Mouse (Mus musculus) spleen, postnatal 4 days (tissue): ENCODE results near the gene Slc41a3.
A peak's percentile ranks its signal among the peaks of the same experiment; 100 is the strongest.

Experiments
- DNase-seq, 2 experiments: peaks; one replicate each; pipeline ENCODE4 v3.0.0; 2022; ENCODE audit warnings: low spot score in 2 of 2

The Slc41a3 gene

DNA sequence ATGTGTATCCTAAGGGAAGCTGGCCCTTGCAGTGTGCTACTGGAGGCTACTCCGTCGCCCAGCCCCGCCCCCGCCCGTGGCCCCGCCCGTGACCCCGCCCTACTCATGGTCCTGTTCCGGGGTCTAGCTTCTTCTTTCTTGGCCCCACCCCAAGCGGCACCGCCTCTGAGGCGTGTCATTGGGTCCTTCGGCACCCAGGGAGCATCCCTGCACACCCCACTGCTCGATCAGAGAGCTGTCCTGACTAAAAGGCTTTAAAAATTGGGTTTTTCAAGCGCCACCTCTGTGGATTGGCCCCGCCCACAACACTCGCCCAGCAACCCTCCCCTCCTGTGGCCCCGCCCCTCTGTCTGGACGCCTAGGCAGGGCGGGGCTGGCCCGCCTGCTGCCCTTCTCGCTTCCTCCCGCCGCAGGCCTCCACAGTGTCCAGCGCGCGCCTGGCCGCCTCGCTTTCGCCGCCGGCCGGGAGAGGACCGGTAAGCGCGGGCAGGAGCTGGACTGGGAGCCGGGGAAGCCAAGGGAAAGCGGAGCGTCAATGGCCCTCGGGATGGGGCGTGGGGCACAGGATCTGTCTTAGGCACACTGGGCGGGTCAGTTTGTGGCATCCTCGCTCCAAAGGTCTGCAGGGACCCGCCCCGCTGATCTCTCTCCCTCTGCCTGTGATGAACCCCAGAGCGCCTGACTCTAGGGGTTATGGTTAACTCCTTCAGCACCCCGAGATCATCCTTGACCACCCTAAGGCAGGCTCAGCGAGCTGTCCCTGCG is at the start of gene Slc41a3:
Gene Slc41a3, plus strand, starts transcription at position 193 of the 765 bp plus-strand sequence.
- peak; percentile 91 to 95 for DNase-seq

DNA sequence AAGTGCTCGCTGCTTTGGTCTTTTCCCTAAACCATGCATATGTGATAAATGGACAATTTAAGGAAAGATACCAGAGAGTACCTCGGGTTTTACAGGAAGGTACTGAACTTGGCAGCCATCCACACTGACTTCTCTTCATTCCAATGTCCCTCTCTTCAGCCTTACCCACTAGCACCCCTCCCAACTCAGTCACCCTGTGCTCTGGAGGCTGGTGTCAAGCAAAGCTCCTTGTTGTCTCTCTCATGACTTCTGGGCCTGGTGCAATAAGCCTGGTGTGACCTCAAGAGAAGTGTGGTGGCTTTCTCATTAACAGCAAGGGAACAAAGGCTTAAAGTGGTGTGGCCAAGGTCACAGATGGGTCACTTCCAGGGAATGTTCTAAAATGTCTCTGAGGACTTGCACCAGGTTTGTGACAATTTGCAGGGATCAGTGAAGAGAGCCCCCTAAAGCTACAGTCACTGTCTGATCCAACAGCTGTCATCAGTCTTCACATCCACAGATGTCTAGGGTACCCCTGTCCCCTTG is 47.9 kb upstream of the Slc41a3 start:
- no peak for DNase-seq

DNA sequence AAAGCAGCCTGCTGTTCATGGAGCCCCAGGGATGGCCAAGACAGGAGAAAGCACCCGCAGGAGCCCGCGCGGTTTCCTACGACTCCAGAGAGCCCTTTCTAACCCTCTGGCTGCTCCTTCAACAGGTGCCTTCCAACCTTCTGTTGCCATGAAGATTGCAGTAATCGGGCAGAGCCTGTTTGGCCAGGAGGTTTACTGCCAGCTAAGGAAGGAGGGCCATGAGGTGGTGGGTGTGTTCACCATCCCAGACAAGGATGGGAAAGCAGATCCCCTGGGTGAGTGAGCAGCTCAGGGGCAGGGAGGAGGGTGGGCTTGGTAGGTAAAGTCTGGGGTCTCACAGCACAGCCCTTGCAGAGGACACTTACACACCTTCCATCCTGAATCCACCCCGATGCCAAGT is 47.4 kb upstream of the Slc41a3 start:
- no peak for DNase-seq

DNA sequence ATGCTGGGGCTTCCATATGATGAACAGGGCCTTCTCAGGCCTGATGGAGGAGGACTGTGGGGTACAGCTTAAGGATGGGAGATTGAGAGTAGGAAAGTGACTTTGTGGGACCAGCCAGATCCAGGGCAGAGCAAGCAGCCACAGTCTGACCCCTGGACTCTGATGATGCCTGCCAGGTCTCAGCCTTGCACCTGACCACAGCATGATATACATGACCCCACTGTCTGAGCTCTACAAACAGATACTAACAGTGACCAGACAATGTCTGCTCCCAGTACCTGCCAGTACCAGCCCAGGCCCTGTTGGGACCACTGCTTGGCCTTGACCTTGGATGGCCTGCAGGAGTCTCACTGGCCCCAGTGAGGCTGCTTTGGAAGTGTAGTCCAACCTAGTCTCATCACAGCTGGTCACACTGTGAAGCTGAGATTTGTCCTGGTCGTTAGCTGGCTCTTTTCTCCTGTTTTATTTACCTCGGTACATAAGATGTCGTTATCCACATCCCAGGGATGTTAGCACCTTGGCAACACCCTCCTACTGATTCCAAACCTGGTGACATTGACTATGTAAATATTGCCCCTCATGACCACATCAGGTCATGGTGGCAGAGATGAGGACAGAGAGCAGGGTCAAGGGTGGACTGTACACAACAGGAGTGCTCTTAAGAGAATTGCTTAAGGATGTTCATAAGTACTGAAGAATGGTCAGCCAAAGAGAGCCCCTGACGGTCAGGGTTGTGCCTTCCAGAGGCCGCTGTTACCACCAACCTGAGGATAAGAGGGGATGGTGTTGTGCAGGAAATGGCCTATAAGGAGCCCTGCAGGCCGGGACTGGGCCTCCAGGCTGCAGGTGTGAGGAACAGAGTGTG is 46.5 kb upstream of the Slc41a3 start:
- DNase-seq, result no peak

DNA sequence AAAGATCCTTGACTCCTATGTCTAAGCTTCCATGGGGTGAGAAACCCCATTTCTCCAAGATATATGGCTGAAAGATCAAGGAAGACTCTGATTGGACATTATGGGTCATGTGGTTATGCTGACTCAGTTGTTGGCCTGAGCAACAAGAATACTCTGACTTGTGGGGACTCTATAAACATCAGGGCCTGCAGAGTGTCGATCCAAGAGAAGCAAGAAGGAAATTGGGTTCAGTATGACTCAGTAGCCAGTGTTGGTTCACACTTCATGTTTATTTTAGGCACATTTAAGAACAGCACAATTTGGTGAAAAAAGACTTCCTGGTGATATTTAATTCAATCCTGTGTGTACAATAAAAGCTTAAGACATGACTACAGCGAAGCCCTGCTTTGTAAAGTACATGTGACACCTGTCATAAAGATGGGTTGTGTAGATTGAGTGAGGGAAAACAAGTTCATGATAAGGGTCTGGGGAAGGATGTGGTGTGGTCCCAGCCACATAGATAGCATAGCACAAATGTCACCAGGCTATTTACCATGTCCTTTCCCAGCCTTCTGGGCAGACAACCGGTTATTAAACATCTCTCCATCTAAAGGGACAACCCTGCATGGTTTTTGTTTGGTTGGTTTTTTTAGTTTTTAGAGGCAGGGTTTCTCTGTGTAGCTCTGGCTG is 44.0 kb upstream of the Slc41a3 start:
- DNase-seq, result no peak

DNA sequence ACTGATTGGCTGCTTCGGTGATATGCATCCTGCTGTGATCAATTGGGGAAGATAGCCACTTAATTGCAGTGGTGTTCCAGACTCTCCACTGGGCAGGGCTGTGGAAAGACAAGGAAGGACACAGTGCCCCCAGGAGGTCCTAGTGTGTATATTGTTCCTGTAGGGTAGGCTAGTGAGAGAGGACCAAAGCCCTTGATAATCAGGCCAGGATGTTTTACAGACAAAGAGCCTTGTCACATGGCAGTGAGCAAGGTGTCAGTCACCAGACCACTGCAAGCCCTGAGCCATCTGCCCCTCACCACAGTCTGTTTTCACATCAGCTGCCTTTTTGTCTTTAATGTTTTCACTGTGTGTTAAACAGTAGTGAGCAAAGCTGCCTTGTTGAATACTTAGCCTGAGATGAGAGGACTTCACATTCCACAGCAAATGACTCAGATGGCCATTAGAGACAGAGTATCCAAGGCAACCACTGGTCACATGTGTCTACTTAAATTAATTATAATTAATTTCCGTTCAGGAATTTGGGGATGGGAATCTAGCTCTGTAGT is 43.2 kb upstream of the Slc41a3 start:
- DNase-seq, result no peak

DNA sequence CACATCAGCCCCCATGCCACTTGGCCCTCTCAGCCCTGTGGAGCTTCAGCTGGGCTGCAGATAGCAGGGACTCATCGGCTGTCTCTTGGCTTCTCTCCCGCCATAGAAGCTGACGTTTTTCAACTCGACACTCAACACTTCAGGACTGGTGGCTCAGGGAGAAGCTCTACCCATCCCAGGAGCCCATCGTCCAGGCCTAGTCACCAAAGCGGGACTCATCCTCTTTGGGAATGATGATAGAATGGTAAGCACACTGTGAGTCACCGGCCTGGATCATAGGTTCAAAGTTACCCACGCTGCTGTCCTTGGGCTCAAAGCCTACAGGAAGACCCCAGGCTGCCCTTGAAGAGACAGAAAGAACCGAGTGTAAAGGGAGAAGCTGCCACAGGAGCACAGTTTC is 40.3 kb upstream of the Slc41a3 start:
- no peak for DNase-seq

DNA sequence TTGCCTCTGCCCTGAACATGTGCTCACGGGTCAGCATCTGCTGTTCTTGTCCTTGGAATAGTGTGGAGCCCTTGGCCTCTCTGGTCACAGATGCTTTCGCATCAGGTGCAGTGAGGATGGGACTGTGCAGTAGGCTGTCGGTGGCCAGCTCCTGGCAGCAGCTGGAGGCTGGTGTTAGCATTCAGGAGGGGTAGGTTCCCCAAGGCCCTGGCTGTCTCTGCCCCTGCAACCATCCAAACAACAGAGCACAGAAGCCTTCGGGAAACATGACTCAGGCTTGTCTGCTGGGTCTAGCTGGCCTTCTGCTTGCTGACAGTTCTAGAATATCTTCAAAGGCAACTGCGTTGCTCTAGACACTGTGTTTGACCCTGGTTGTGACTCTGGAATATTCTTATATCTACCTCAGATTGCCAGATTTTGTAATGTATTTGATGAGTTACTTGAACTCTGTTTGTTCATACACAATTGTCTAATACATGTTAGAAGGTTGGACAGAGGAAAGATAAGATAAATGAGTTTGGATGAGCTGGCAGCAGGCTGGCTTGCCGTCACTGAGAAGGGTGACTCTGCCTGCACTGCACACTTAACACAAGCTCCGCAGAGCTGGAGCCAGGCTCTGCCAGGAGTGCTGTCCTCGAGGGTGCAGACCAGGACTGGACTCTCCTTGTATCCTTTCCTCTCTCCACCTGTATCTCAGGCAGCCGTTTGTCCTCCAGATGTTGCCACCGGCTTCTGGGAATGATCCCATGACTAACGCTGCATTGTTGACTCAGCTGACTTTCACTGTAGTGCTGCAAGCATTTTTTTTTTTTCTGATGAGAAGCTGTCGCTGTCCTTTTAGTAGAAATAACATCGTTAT is 38.9 kb upstream of the Slc41a3 start:
- no peak for DNase-seq

DNA sequence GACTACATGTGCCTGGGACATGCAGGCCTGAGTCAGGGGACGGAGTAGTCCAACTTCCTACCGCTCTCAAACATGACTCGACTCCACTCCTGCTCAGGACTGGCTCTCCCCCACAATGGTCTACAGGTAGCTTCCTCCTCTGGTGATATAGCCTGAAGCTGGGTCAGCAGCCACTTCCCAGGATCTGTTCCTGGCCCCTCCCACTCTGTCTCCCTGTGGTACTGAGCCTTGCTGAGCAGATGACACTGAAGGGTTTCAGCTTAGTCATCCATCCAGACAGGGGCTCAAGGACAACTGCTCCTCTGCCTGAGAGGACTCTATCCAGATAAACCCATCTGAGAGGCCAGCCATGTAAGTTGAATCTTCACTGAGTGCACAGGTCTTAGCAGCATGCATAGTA is 37.0 kb upstream of the Slc41a3 start:
- no peak for DNase-seq

DNA sequence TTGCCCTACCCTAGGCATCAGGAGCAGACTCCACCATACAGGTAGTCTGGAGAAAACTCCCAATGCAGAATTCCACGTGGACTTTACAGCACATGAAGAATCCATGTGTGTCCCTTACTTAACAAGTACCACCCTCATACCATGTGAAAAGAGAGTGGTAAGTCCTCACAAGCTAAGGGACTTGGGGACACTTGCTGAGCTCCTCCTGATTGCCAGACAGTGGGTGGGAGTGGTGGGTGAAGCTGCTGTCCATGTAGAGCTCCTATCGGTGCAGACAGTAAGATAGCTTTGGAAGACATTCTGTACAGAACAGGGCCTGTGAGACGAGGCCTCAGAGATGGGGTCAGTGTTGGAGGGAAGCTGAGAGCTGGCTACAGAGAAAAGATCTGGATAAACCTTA is 36.6 kb upstream of the Slc41a3 start:
- no peak for DNase-seq

DNA sequence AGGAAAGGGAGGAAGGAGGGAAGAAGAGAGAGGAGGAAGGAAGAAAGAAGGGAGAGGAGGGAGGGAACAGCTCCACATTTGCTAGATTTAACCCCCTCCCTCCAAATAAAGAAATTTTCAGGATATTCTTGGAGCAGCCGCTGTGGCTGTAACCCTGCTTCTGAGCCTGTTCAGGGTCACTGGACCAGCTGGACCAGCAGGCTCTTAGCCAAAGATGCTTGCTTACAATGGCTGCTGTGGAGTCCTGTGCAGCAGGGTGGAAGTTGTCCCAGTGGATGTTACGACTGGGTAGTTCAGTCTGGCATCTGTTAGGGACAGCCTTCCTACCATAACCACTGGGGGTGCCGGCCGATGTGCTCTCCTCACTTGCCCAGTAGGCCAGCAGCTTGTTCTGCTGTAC is 35.8 kb upstream of the Slc41a3 start:
- DNase-seq, result no peak

DNA sequence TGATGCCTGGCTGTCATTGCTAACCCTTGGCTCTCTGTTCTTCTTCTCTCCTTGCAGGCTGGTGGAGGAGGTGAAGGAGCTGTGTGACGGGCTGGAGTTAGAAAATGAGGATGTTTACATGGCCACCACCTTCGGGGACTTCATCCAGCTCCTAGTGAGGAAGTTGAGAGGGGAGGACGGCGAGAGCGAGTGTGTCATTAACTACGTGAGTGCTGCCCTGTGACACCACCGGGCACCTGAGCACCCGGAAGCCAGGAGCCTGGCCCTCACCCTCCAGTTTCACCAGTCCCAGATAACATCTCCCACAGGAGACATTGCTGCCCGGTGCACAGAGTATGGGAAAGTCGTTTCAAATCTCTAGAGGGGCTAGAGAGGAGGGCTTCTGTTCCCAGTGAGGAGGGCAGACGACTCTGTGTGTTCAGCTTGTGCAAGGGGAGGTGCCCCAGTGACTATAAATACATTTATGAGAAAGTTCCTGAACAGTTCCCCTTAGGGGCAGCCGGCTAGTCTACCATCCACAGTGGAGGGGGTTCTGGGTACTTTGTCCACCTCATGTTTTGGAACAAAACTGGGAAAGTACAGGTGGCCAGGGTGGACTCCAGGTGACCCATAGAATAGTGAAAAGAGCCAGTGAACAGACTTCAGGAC is 34.7 kb upstream of the Slc41a3 start:
- no peak for DNase-seq

DNA sequence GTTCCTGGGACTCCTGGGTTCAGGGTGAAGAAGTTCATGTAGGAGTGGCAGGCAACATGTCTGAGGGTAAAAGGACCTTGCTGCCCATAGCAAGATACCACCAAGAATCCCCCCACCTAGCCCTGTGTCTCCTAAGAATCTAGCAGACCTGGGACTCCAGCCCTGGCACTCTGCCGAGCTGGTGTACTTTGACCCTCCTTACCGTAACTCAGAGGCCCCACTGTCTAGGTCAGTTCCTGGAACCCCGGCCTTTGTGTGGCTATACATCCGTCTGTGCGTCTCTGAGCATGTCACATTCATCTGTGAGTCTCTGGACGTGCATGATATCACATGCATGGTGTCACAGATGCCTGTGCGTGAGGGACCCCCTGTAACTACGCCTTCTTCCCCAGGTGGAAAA is 34.1 kb upstream of the Slc41a3 start:
- no peak for DNase-seq

DNA sequence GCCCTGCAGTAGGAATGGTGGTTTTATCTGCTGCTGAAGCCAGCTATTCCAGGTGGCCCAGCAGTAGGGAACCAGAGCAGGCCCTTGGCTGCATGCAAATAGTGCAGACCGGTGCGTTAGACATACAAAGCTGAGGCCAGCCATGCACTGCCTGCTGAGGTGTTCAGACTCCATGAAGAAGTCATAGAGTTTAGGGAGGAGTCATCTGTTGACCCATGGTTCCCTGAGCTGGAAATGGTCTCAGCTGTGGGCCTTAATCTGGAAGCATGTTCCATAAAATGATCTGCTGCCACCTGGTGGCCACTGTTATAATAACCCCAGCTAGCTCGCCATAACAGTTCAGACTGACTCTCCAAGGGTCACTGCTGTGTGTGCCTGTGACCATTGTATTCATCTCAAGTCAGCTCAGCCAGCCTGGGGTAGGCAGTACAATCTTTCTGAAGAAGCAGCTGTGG is 29.2 kb upstream of the Slc41a3 start:
- peak; percentile 55 to 86 for DNase-seq

DNA sequence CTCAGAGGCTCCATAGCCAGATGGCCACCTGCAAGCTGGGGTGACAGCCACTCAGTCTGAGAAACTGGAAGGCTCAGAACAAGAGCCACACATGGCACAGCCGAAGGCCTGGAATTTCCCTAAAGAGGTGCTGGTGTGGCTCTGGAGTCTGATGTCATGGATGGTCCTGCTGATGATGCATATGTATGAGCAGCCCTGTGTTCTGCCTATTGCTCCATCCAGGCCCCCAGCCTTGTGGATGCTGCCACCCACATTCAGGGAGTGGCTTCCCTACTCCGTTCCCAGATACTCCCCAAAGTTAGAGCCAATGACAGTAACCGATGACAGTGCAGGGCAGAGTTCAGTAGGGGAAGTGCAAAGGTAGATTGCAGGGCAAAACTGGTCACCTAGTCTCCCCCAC is 26.4 kb upstream of the Slc41a3 start:
- no peak for DNase-seq

DNA sequence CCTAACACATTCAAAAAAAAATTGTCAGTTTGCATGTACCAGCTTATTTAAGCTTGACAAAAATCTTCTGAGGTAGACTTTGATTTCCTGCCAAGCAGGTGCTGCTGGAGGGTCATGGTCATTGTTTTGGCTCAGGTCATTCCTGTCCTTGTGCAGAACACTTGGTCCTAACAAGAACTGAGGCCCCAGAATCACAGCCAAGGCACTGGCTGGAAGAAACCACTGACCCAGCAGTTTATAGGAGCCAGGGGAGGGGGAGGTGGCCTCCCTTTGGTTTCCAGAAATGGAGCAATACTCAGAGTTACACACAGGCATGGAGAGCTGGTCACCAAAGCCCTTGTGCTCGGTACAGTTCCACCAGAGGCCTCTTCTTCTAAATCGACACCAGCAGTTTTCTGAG is 22.2 kb upstream of the Slc41a3 start:
- no peak for DNase-seq

DNA sequence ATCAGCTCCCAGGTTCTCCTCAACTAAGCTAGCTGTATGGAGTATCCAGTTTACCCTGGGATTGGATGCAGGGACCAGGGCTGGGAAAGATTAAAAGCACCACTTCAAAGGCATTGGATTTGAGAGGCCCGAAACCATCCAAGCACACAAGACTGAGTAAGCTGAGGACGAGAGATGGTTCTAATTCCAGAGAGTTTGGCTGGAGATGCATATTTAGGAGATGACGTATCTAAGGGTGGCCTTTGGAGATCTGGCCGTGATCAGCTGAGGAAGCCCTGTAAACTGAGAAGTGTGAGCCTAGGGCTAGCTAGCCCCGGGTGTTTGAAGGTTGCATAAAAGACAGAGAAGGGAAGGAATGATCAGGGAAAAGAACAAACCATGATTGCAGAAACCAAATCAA is 16.4 kb upstream of the Slc41a3 start:
- DNase-seq, result no peak

DNA sequence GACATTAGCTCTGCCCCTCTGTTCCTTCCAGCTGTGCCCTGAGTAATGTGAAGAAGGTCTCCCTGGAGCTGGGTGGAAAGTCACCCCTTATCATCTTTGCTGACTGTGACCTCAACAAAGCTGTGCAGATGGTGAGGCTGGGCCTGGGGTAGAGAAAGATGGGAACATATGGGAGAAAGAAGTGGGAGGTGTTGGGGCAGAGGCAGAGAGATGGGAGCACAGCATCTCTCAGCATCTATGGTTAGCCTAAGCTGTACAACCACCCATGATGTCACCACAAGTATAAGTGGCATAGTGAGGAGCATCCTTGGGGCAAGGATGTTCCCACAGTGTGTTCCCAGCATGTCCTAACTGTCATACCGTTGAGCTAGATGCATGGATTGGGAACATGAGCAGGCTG is 13.8 kb upstream of the Slc41a3 start:
- no peak for DNase-seq

DNA sequence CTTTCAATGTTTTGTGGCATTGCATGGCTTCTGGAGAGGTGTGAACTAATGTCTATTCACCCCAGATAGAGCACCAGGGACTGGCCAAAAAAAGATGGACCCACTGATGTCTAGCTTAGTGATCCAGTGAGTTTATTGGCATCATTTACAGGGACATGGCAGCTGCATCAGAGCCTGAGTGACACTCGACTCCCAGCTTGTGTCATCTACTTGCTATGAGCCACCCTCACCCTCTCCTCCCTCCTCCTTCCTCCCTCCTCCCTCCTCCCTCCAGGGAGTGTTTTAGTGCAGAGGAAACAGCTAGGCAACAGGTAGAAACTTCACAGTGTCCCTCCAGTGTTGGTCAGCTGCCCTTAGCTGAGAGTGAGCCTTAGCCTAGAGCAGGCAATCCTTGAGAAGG is 9.6 kb upstream of the Slc41a3 start:
- no peak for DNase-seq

DNA sequence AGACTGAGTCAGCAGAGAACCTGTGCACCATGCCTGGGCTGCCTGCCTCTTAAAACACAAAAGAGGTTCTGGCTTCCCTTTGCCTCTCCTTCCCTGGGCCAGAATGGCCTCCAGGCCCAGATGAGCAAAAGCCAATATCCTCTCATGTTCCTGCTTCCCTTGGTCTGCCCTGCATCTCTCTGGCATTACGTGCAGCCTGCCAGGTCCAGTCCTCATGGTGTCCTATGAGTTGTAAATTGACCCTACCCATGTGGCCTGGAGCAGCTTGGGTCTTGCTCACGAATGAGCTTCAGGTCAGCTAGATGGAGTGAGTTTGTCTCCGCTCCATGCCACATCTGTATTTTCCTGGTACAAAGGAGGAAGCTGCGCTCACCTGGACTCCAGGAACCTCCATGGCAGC is 7.5 kb upstream of the Slc41a3 start:
- DNase-seq, result no peak

DNA sequence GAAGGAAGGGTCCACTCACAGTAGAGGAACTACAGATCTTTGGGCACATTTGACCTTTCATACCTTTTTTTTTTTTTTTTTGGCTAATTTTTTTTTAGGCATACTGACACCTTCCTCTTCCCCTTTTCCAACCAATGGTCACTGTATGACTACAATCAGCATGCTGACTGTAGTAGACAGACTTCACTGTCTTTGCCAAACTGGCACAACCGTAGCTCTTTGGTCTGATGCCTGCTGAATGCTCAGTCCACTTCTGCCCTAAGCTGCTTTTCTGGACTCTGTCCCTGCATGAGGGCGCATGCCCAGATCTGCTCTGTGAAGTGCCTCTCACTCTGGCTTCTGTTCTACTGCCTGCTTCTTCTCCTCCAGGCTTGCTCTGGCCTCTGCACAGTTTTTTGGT is 6.9 kb upstream of the Slc41a3 start:
- no peak for DNase-seq
